Mouse (Mus musculus): Measurements from ENCODE around the gene Irx2. TPM values are rescaled to one million over a fixed set of nuclear protein-coding genes. Genes with fewer than 3 reads are reported as not detected.
A peak's percentile ranks its signal among the peaks of the same experiment; 100 is the strongest.

The Irx2 gene
- 4.4 and 6.7 TPM in 2 replicates for polyA plus RNA-seq (2015; fragmentation: Nextera tagmentation; extraction: Ambion mirVana)

- WGBS = under 1% methylated on average over 29 of the region's 45 CpGs
- no peak within 1 kb of the TSS; the same call in 1 of the 2 replicates for H3K27ac ChIP-seq (ENCODE audit: low read length)
Measured at GRCm38 (mm10) chr13:72628462-72628916, at the start of gene Irx2. Gene Irx2, plus strand, starts transcription at chr13:72628820.

DNA sequence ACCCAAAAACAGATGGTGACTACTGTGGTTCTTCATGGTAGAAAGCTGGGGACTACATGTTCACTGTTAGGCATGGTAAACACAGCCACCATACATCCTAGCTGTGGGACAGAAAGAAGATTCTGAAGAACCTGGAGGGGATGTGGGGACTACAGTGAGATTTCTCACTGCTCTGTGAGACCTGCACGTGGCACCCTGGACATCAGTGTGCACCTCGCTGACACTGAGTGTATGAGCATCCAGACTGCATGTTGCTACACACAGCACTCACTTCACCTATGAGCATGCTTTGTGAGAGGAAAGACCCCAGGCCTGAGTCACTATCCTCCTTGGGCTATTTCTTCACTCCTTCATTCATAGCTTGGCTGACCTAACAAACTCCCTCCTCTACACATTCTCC lies 47.3 kb upstream of the Irx2 start:
- Histone ChIP-seq H3K9me3 (ENCODE audit: low read length) (peaks cover 6% of the 10 kb centered on the region; the same call in 1 of the 2 replicates), H3K4me2 (replicated peaks; ENCODE audit: low read depth, low read length) (no peak overlapping the region), H3K36me3 (ENCODE audit: insufficient read depth, low read length) (no peaks in the 10 kb centered on the region), H3K27me3 (ENCODE audit: insufficient read depth, low read length) (no peaks in the 10 kb centered on the region; the same call in 1 of the 2 replicates), H3K4me3 (ENCODE audit: low read length) (no peak overlapping the region), H3K27ac (ENCODE audit: low read length) (no peak overlapping the region), H3K9ac (replicated peaks; ENCODE audit: low read length) (no peak overlapping the region), H3K4me1 (ENCODE audit: insufficient read depth, low read length) (no peaks in the 10 kb centered on the region)
- no peak for ATAC-seq (ENCODE audit: low FRiP score, low TSS enrichment)
- 85% methylated on average over 2 of the region's 2 CpGs for WGBS

More at GRCm38 (mm10) chr13:72628462-72628916, at the start of gene Irx2:
- peak within 1 kb of the TSS; percentile 60 for H3K4me3 ChIP-seq (ENCODE audit: low read length)
- no peaks in the 10 kb centered on the region for H3K36me3 ChIP-seq (ENCODE audit: insufficient read depth, low read length)
- peaks cover 18% of the 10 kb centered on the region for H3K4me1 ChIP-seq (ENCODE audit: insufficient read depth, low read length)
- no peaks in the 10 kb centered on the region for H3K9me3 ChIP-seq (ENCODE audit: low read length)
- H3K4me2 ChIP-seq (replicated peaks; ENCODE audit: low read depth, low read length) = peak within 1 kb of the TSS; percentile 96
- peak; percentile 95 for ATAC-seq (ENCODE audit: low FRiP score, low TSS enrichment)
- peak within 1 kb of the TSS; percentile 64 for H3K9ac ChIP-seq (replicated peaks; ENCODE audit: low read length)
- peaks cover 97% of the 10 kb centered on the region for H3K27me3 ChIP-seq (ENCODE audit: insufficient read depth, low read length)

DNA sequence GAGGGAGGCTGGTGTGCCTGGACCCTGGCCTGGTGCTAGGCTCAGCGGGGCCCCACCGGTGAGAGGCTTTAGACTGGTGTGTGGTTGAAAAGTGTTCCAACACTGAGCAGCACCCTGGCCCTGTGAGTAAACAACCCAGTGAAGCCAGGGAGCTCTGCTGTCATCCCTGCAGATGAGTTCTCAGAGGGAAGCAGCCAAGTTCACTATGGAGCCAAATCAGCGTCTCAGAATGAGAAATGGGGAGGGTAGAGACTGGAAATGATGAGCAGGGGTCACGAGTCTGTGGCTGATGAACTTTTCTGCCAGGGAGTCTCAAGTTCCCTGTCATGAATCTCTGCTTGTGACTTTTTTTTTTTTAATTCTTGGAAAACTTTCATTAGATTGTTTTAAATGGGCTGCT lies 36.1 kb upstream of the Irx2 start:
- no peaks in the 10 kb centered on the region for H3K36me3 ChIP-seq (ENCODE audit: insufficient read depth, low read length)
- no peaks in the 10 kb centered on the region for H3K4me1 ChIP-seq (ENCODE audit: insufficient read depth, low read length)
- H3K4me2 ChIP-seq (replicated peaks; ENCODE audit: low read depth, low read length) = no peak overlapping the region
- H3K4me3 ChIP-seq (ENCODE audit: low read length) = no peak overlapping the region
- 0 out of 2 replicates have a peak, but pooled peaks cover 2% of the 10 kb centered on the region for H3K27me3 ChIP-seq (ENCODE audit: insufficient read depth, low read length)
- no peaks in the 10 kb centered on the region for H3K9me3 ChIP-seq (ENCODE audit: low read length)
- H3K27ac ChIP-seq (ENCODE audit: low read length) = no peak overlapping the region
- ATAC-seq (ENCODE audit: low FRiP score, low TSS enrichment) = no peak
- no peak overlapping the region for H3K9ac ChIP-seq (replicated peaks; ENCODE audit: low read length)
- WGBS = 52% methylated on average over 4 of the region's 4 CpGs

DNA sequence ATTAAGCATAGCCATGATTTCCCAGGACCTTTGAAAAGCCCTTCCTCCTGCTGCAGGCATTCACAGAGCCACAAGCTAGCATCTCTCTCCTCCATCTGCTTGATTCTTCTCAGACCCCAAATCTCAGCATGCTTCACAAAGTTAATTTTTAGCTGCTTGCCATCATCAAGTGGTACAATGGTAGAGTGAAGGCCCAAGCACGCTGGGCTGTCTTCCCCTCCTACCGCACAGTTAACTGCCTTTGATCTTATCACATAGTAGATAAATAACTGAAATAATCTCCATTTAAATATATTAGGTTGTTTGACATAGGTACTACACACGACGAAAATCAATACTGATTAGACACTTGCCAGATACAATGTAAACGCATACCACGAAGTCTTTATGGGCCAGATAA lies 35.3 kb upstream of the Irx2 start:
- no peaks in the 10 kb centered on the region for H3K4me1 ChIP-seq (ENCODE audit: insufficient read depth, low read length)
- no peak overlapping the region for H3K27ac ChIP-seq (ENCODE audit: low read length)
- no peak for ATAC-seq (ENCODE audit: low FRiP score, low TSS enrichment)
- no peak overlapping the region for H3K9ac ChIP-seq (replicated peaks; ENCODE audit: low read length)
- no peaks in the 10 kb centered on the region for H3K9me3 ChIP-seq (ENCODE audit: low read length)
- H3K4me3 ChIP-seq (ENCODE audit: low read length) = no peak overlapping the region
- no peak overlapping the region for H3K4me2 ChIP-seq (replicated peaks; ENCODE audit: low read depth, low read length)
- 0 out of 2 replicates have a peak, but pooled peaks cover 2% of the 10 kb centered on the region for H3K27me3 ChIP-seq (ENCODE audit: insufficient read depth, low read length)
- WGBS = 55% methylated on average over 6 of the region's 6 CpGs
- H3K36me3 ChIP-seq (ENCODE audit: insufficient read depth, low read length) = no peaks in the 10 kb centered on the region

- Histone ChIP-seq H3K27me3 (ENCODE audit: insufficient read depth, low read length) (0 out of 2 replicates have a peak, but pooled peaks cover 2% of the 10 kb centered on the region), H3K4me2 (replicated peaks; ENCODE audit: low read depth, low read length) (no peak overlapping the region), H3K9ac (replicated peaks; ENCODE audit: low read length) (no peak overlapping the region), H3K4me3 (ENCODE audit: low read length) (no peak overlapping the region), H3K4me1 (ENCODE audit: insufficient read depth, low read length) (no peaks in the 10 kb centered on the region), H3K9me3 (ENCODE audit: low read length) (no peaks in the 10 kb centered on the region), H3K27ac (ENCODE audit: low read length) (no peak overlapping the region), H3K36me3 (ENCODE audit: insufficient read depth, low read length) (no peaks in the 10 kb centered on the region)
- ATAC-seq (ENCODE audit: low FRiP score, low TSS enrichment) = no peak
- 61% methylated on average over 4 of the region's 4 CpGs for WGBS
Measured at GRCm38 (mm10) chr13:72593710-72594111, 34.9 kb upstream of the Irx2 start.

DNA sequence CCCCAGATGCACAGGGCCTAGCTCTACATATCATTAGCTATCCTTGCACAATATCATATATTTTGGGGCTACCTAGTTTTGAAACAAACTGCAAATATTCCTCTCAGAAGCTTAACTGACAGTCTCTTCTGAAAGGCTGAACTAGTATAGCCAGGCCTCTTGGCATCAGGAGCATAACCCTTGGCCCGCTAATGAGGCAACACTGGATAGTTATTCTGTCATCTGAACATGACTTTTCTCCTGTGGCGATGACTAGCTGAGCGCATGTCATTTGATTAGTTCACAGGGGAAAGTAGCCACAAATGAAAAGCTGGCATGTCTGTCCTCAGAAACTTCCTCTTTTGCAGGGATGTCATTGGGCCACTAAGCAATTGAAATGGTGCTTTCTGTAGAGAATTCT lies 29.4 kb upstream of the Irx2 start:
- ATAC-seq (ENCODE audit: low FRiP score, low TSS enrichment) = no peak
- Histone ChIP-seq H3K27ac (ENCODE audit: low read length) (no peak overlapping the region), H3K4me2 (replicated peaks; ENCODE audit: low read depth, low read length) (no peak overlapping the region), H3K27me3 (ENCODE audit: insufficient read depth, low read length) (0 out of 2 replicates have a peak, but pooled peaks cover 2% of the 10 kb centered on the region), H3K9ac (replicated peaks; ENCODE audit: low read length) (no peak overlapping the region), H3K9me3 (ENCODE audit: low read length) (no peaks in the 10 kb centered on the region), H3K4me1 (ENCODE audit: insufficient read depth, low read length) (no peaks in the 10 kb centered on the region), H3K4me3 (ENCODE audit: low read length) (no peak overlapping the region), H3K36me3 (ENCODE audit: insufficient read depth, low read length) (no peaks in the 10 kb centered on the region)
- 91% methylated on average over 3 of the region's 3 CpGs for WGBS

- no peak overlapping the region for H3K27ac ChIP-seq (ENCODE audit: low read length)
- H3K36me3 ChIP-seq (ENCODE audit: insufficient read depth, low read length) = no peaks in the 10 kb centered on the region
- 61% methylated on average over 16 of the region's 16 CpGs for WGBS
- H3K9ac ChIP-seq (replicated peaks; ENCODE audit: low read length) = no peak overlapping the region
- H3K4me3 ChIP-seq (ENCODE audit: low read length) = no peak overlapping the region
- H3K9me3 ChIP-seq (ENCODE audit: low read length) = no peaks in the 10 kb centered on the region
- H3K4me2 ChIP-seq (replicated peaks; ENCODE audit: low read depth, low read length) = no peak overlapping the region
- ATAC-seq (ENCODE audit: low FRiP score, low TSS enrichment) = no peak
- no peaks in the 10 kb centered on the region for H3K4me1 ChIP-seq (ENCODE audit: insufficient read depth, low read length)
- H3K27me3 ChIP-seq (ENCODE audit: insufficient read depth, low read length) = peaks cover 19% of the 10 kb centered on the region
Measured at GRCm38 (mm10) chr13:72608706-72609105, 19.9 kb upstream of the Irx2 start.

GRCm38 (mm10) chr13:72610277-72610676 lies 18.3 kb upstream of the Irx2 start:
- H3K9ac ChIP-seq (replicated peaks; ENCODE audit: low read length) = no peak overlapping the region
- no peak for ATAC-seq (ENCODE audit: low FRiP score, low TSS enrichment)
- 83% methylated on average over 2 of the region's 2 CpGs for WGBS

GRCm38 (mm10) chr13:72623926-72624846 lies 4.4 kb upstream of the Irx2 start:
- no peak for ATAC-seq (ENCODE audit: low FRiP score, low TSS enrichment)
- no peaks in the 10 kb centered on the region for H3K36me3 ChIP-seq (ENCODE audit: insufficient read depth, low read length)
- no peaks in the 10 kb centered on the region for H3K9me3 ChIP-seq (ENCODE audit: low read length)
- H3K9ac ChIP-seq (replicated peaks; ENCODE audit: low read length) = peak overlapping the region; percentile 32; the same call in 1 of the 2 replicates
- no peak overlapping the region for H3K27ac ChIP-seq (ENCODE audit: low read length)
- peak overlapping the region; percentile 44 for H3K4me2 ChIP-seq (replicated peaks; ENCODE audit: low read depth, low read length)
- WGBS = under 1% methylated on average over 46 of the region's 46 CpGs
- peak overlapping the region; percentile 35 for H3K4me3 ChIP-seq (ENCODE audit: low read length)
- H3K4me1 ChIP-seq (ENCODE audit: insufficient read depth, low read length) = peaks cover 16% of the 10 kb centered on the region
- H3K27me3 ChIP-seq (ENCODE audit: insufficient read depth, low read length) = peaks cover 94% of the 10 kb centered on the region

More at GRCm38 (mm10) chr13:72610277-72610676, 18.3 kb upstream of the Irx2 start:
- no peaks in the 10 kb centered on the region for H3K9me3 ChIP-seq (ENCODE audit: low read length)
- H3K4me1 ChIP-seq (ENCODE audit: insufficient read depth, low read length) = no peaks in the 10 kb centered on the region
- no peaks in the 10 kb centered on the region for H3K36me3 ChIP-seq (ENCODE audit: insufficient read depth, low read length)
- H3K4me3 ChIP-seq (ENCODE audit: low read length) = no peak overlapping the region
- H3K4me2 ChIP-seq (replicated peaks; ENCODE audit: low read depth, low read length) = no peak overlapping the region
- H3K27ac ChIP-seq (ENCODE audit: low read length) = no peak overlapping the region
- peaks cover 21% of the 10 kb centered on the region for H3K27me3 ChIP-seq (ENCODE audit: insufficient read depth, low read length)

DNA sequence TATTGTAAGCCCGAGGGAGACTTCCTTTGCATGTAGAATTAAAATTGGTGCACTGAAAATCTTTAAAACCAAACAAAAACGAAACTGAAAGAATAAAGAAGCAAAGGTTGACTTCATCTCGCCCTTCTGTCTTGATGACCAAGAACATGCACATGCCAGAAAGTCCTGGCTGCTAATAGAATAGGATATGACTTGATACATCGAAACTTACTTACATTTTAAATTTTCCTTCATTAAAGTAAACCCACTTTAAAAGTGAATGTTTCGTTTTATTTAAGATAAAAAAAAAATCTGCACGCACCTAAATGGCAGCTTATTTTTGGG lies 3.8 kb upstream of the Irx2 start:
- WGBS = 5% methylated on average over 6 of the region's 6 CpGs
- peaks cover 94% of the 10 kb centered on the region for H3K27me3 ChIP-seq (ENCODE audit: insufficient read depth, low read length)
- ATAC-seq (ENCODE audit: low FRiP score, low TSS enrichment) = no peak
- peaks cover 18% of the 10 kb centered on the region for H3K4me1 ChIP-seq (ENCODE audit: insufficient read depth, low read length)
- peak overlapping the region; percentile 44 for H3K4me2 ChIP-seq (replicated peaks; ENCODE audit: low read depth, low read length)
- no peak overlapping the region for H3K27ac ChIP-seq (ENCODE audit: low read length)
- H3K4me3 ChIP-seq (ENCODE audit: low read length) = peak overlapping the region; percentile 35
- H3K9ac ChIP-seq (replicated peaks; ENCODE audit: low read length) = no peak overlapping the region
- no peaks in the 10 kb centered on the region for H3K36me3 ChIP-seq (ENCODE audit: insufficient read depth, low read length)
- H3K9me3 ChIP-seq (ENCODE audit: low read length) = no peaks in the 10 kb centered on the region
